Mouse (Mus musculus): ENCODE measurements around the gene Zfp688. TPM values are rescaled to one million over a fixed set of nuclear protein-coding genes. Genes with fewer than 3 reads are reported as not detected.
"Not testable (repeated sequence)": the region's sequence is repeated elsewhere in the genome, so short reads cannot be mapped to it uniquely, and the experiment has no call there.

Zfp688 gene
- polyA plus RNA-seq, 2 experiments from 2014 or later: 16.0 to 18.9 TPM

DNA sequence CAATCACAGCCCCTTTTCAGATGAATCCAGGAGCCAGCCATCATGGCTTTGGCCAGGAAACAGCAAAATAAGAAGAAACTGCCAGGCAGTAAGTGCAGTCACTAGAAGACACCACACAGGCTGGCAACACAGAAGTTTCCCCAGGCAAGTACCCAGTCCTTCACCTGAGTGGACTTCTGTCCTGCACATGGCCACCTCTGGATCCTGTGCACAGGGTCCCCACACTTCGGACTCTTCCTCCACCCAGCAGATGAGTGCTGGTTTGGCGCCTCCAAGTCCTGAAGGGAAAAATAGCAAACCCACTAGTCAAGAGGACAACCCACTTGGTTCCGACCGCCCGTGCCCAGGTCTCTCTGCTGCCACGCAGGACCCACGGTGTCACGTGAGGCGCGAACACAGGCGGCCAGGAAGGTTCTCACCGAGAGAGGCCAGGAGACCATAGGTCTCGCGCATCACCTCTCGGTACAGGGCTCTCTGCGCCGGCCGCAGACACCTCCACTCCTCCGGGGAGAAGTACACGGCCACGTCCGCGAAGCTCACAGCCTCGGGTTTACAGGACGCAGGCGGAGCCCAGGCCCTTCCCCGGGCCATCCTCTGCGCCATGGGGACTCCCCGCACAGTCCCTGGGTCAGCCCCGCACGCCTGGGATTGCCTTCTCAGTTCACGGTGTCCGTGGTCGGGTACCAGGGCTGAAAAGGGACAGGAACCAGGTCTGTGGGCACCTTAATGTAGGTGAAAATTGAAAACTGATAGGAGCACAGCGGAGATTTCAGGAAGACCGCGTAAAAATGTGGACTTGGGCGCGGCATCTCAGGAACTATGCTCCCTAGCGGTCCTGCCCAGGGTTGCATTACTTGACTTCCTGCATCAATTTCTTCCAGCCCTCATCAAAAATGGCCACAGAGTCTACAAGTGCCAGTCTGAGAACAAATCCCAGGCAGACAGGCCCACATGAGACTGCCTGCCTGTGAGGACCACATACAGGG is 15.6 kb downstream of the Zfp688 start, which contains the start of gene Zfp764:
TSS of gene Zfp764 (minus strand) at position 821 of the 986 bp plus-strand sequence.
- ATAC-seq: peak; percentile 99

DNA sequence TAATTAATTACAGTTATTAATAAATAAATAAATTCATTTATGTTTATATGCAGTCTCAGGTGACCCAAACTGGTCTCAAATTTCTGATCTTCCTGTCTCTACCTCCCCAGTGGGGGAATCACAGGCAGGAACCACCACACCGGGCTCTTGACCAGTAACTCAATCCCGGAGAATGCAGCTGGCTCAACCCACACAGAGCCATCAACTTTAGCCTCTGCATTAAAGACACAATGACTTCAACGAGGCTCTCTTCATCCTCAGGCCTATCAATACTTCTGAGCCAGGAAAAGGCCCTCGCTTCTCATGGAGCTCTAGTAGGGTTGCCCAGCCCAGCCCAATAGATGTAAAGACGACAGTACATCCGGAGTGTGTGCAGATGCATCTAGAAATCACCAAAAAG is 17.8 kb downstream of the Zfp688 start:
- not testable (repeated sequence) for ATAC-seq

DNA sequence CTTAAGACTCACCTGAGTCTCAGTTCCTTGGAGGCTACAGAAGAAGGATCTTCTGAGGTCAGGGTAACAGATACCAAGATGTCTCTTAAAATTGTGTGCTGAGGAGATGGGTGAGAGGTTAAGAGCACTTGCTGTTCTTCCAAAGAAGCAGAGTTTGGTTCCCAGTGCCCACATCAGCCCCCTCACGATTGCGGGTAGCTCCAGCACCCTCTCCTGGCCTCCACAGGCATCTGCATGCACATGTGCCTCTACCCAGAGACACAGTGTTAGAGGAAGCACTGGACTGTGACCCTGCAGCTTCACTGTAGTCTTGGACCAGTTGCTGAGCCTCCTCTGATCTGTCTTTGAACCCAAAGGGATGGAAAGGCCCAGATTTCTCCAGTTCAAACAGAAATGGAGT is 18.9 kb downstream of the Zfp688 start:
- ATAC-seq: no peak

DNA sequence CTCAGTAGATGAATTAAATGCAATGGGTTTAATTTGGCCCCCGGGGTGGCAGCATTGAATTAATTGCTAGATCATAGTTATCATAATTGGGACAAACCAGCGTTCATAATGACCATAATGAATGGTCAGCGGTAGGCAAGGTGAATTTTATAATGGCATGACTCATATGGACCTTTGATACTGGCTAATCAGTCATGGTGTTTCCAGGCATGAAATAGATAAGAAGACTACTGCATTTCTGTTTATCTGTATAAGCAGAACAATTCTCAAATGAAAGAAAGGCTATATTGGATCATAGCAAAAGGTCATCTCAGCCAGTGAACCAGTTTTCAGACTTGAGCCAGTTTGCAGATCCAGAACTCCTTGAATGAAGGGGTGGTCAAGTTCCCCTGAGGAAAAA is 21.5 kb downstream of the Zfp688 start:
- no peak for ATAC-seq

DNA sequence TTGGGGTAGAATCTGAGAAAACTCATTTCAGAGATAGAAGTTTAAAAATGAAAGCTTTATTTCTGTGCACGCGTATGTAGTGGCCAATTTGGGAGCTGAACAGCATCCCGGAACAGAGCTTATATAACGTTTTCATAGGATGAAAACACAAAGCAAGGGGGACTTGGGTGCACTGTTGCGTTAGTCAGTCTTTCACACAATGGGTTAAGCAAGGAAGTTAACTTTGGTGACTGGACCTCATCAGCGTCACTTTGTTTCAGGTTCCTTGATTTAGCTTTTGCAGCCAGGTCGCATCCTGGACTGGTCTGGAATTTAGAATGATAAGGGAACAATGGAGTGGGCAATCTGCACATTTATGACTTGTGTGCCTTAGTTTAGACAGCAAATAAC is 27.9 kb downstream of the Zfp688 start:
- ATAC-seq: no peak

DNA sequence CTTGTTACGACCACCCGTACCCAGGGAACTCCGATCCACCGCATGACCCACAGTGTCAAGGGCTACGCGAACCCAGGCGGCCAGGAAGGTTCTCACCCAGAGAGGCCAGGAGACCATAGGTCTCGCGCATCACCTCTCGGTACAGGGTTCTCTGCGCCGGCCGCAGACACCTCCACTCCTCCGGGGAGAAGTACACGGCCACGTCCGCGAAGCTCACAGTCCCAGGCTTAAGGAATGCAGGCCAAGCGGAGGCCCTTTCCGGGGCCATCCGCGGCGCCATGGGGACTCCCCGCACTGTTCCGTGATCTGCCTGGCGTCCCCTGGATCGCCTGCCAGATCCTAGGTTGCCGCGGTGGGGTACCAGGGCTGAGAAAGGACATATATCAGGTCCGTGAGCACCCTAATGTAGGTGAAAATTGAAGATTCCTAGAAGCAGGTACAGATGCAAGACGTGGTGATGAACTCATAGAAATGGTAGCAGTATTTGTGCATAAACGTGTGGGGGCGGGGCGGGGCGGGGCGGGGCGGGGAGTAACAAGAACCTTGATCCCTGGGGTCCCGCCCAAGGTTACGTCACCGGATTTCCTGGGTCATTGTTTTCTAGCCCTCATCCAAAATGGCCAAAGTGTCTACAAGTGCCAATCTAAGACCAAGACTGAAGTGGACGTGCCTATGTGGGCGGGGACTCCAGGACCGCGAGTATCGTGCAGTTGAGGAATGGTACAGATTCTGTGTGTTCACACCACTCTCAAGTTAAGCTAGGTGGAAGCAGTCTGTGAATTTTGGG is 28.5 kb downstream of the Zfp688 start, which contains the start of gene E430018J23Rik:
TSS of gene E430018J23Rik (minus strand) at position 473 of the 787 bp plus-strand sequence.
- ATAC-seq: peak; percentile 94

DNA sequence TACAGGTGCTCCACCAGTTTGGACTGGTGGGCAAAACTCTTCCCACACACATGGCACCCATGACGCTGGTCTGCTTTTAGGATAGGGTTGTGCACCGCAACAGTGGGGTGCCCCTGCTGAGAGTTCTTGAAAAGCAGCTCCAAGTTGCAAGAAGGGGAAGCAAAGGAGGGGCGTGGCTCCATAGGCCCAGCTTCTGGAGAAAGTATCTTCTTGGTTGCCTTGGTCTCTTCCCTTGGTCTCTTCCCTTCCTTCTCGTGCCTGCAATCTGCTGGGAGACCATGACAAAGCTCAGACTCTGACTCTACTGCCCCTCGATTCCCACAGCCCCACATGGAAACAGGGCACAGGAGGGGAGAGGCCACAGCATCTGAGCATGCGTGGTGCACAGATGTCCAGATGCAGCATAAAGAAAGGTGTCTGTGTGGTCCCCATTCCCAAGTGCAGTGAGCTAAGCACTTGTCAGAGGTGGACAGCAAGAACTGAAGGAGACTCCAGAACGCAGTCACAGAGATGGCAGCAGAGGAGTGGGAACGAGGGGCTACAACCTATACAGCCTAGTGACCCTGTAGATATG is 29.5 kb downstream of the Zfp688 start:
- ATAC-seq: no peak

DNA sequence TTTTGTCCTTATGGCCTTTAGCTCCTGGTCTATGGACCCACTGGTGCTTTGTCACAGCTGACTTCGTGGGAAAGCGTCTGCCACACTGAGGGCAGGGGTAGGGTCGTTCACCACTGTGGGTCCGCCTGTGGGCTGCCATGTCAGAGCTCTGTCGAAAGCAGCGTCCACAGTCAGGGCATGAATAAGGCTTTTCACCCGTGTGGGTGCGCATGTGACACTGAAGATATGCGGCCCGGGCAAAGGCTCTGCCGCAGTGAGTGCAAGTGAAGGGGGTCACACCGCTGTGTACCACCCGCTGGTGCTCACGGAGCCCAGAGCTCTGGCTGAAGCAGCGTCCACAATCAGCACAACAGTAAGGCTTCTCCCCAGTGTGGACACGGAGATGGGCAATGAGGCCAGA is 30.3 kb downstream of the Zfp688 start:
- no peak for ATAC-seq

DNA sequence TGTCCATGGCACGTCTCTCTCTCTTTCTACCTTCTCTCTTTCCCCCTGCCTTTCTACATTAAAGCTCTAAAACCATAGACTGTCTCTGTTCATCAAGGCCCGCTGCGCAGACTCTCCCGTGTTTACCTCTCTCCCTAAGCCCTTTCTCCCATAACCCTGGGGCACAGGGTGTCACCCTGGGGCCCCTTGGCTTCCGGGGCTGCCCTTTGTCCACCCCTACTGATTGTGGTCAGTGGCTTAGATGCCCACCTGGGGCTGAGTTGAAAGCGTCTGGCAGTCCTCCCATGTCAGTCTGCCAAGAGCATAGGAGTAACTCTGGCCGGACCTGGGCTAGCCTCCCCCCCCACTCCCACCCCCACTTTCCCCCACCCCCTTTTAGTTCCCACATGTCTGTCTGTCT is 31.6 kb downstream of the Zfp688 start:
- ATAC-seq: no peak

DNA sequence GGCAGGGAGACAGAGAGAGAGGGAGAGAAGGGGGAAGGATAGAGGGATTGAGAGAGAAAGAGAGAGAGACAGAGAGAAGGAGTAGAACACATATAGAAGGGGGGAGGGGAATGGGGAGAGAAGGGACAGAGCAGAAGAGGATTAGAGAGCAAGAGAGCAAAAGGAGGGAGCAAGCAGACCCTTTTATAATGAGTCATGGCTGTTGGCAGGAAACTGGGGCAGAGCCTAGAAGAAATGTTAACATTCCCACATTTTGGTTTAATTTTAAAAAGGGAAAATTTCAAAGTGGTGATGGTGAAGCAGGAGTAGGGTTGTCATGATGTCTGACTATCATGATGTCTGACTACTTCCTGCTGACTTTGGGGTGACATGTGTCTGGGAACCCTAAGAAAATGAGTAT is 33.7 kb downstream of the Zfp688 start:
- not testable (repeated sequence) for ATAC-seq

DNA sequence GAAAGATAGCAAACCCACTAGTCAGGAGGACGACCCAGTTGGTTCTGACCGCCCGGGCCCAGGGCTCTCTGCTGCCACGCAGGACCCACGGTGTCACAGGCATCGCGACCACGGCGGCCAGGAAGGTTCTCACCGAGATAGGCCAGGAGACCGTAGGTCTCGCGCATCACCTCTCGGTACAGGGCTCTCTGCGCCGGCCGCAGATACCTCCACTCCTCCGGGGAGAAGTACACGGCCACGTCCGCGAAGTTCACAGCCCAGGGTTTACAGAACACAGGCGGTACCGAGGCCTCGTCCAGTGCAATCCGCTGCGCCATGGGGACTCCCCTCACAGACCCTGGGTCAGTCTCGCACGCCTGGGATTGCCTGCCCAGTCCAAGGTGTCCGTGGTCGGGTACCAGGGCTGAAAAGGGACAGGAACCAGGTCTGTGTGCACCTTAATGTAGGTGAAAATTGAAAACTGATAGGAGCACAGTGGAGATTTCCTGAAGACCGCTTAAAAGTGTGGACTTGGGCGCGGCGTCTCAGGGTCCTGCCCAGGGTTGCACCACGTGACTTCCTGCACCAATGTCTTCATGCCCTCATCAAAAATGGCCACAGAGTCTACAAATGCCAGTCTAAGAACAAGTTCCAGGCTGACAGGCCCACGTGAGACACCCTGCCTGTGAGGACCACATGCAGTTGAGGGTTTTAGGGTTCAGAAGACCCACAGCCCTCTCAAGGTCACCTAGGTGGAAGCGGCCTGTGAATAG is 35.1 kb downstream of the Zfp688 start, which contains the start of gene 9130019O22Rik:
TSS of gene 9130019O22Rik (minus strand) at position 526 of the 752 bp plus-strand sequence.
- ATAC-seq: peak; percentile 98

DNA sequence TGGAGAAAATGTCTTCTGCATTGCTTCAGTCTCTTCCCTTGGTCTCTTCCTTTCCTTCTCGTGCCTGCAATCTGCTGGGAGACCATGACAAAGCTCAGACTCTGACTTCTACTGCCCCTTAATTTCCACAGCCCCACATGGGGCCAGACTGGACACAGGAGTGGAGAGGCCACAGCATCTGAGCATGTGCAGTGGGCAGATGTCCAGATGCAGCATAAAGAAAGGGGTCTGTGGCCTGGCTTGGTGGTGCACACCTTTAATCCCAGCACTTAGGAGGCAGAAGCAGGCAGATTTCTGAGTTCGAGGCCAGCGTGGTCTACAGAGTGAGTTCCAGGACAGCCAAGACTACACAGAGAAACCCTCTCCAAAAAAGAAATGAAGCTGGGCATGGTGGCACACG is 36.3 kb downstream of the Zfp688 start:
- ATAC-seq: not testable (repeated sequence)

DNA sequence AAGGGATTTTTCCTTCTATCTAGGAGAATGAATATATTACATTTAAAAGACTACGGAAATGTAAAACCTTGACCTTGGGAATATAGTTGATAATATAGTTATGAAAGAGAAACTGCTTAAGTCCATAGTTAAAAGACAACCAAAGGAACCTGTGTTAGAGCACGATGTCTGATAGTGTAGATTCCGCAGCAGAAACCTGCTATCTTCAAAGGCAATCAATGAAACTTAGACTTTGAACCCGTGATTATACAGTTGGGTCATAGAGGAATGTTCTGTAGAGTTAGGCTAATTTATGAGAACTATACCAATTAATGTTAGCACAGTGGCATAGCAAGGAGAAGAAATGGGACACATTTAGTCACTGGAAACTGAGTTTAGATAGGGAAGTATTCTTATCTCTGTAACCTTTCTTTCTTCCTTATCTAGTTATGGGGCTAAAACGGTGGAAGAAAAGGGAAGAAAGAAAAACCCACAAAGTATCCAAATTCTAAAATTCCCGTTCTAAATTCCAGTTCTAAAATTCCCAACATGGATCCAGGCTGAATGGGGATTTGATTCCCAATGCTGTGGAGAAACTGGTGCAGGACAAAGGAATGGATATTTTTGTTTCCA is 43.5 kb downstream of the Zfp688 start:
- ATAC-seq: no peak

DNA sequence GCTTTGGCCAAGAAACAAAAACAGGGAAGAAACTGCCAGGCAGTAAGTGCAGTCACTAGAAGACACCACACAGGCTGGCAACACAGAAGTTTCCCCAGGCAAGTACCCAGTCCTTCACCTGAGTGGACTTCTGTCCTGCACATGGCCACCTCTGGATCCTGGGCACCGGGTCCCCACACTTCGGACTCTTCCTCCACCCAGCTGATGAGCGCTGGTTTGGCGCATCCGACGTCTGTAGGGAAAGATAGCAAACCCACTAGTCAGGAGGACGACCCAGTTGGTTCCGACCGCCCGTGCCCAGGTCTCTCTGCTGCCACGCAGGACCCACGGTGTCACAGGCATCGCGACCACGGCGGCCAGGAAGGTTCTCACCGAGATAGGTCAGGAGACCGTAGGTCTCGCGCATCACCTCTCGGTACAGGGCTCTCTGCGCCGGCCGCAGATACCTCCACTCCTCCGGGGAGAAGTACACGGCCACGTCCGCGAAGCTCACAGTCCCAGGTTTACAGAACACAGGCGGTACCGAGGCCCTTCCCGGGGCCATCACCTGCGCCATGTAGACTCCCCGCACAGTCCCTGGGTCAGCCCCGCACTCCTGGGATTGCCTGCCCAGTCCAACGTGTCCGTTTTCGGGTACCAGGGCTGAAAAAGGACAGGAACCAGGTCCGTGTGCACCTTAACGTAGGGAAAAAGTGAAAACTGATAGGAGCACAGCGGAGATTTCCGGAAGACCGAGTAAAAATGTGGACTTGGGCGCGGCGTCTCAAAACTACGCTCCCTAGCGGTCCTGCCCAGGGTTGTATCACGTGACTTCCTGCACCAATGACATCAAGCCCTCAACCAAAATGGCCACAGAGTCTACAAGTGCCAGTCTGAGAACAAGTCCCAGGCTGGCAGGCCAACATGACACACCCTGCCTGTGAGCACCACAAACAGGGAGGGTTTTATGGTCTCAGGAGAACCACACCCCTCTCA is 46.3 kb downstream of the Zfp688 start, which contains the start of gene Zfp747:
TSS of gene Zfp747 (minus strand) at position 780 of the 975 bp plus-strand sequence.
- ATAC-seq: peak; percentile 98

DNA sequence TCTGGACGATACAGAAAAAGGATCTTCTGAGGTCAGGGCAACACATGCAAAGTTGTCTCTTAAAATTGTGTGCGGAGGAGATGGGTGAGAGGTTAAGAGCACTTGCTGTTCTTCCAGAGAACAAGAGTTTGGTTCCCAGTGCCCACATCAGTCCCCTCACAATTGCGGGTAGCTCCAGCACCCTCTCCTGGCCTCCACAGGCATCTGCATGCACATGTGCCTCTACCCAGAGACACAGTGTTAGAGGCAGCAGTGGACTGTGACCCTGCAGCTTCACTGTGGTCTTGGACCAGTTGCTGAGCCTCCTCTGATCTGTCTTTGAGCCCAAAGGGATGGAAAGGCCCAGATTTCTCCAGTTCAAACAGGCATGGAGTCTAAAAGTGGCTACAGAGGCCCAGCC is 50.0 kb downstream of the Zfp688 start:
- not testable (repeated sequence) for ATAC-seq

DNA sequence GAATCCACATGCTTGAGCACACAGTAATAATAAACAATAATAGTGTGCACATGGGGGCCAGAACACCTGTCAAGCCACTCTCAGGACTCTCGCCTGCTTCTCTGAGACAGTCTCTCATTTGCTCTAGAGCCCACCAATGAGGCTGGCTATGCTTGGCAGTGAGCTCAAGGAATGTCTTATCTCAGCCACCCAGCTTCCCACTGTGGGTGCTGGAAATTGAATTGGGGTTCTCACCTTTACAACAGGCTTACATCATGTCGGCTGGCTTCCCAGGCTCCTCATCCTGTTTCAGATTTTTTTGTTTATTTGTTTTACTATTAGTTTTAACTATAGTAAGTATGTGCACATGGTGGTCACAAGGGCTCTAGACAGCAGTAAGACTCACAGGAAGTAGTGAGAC is 50.7 kb downstream of the Zfp688 start:
- no peak for ATAC-seq

All from CD4-positive, CD25-positive, alpha-beta regulatory T cell, adult 4 months (primary cell).